Mouse (Mus musculus) urinary bladder, adult 18-20 months (tissue): ENCODE results near the gene Tspan1.

Experiments used
- DNase-seq, 2 experiments: peaks; one replicate each; pipeline ENCODE4 v3.0.0; 2022; ENCODE audit warnings: low spot score in 2 of 2, mixed read lengths in 2 of 2

The Tspan1 gene

DNA sequence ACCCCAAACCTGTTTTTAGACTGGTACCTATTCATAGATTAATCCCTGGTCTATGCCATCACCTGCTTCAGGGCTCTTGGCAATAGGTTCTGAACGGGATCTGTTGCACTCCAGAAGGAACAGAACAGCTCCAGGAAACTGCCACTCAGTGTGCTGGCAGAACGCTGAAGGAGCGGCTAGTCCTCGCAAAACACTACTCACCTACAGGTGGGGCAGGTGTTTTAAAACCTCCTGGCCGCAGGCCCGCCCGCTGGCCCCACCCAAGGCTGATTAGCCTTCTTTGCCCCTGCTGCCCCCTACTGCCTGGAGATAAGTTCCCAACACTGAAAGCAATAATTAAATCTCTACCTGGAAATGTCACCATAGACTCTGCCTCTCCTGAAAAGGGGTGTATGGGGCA lies at the start of gene Tspan1:
Tspan1 (minus strand) TSS at position 198 of the 400 bp plus-strand sequence.
- peak in 1 of 2 experiments; percentile 50 for DNase-seq

- DNase-seq, result no peak
Measured at GRCm38 (mm10) chr4:116217046-116217445, 49.6 kb upstream of the Tspan1 start.

DNA sequence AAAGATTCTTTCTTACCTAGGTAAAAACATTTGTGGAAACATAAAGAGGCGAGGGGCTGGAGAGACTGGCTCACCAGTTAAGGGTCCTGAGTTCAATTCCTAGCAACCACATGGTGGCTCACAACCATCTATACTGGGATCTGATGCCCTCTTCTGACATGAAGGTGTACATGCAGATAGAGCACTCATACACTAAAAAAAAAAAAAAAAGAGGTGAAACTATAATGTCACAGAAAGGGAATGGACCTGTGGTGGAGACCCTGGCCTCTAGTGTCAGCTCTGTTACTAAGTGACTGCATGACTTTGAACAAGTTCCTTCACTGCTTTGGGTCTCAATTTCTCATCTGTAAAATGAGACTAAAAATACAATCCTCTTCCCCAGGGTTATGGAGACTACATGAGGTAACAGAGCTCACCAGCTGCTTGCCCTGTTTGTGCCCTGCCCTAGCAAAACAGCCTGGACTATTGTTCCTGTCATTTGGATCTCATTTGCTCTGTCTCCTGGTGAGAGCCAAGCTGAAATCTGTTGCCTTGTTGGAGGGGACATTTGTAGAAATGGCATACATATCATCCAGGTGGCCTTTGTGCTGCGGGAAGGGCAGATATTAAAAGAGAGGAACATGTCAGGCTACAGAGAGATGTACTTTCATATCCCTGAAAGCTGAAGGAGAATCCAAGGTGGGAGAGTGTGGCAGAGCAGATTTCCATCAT lies 48.6 kb upstream of the Tspan1 start:
- DNase-seq, result no peak

- DNase-seq, result no peak
Measured at GRCm38 (mm10) chr4:116208891-116209290, 41.5 kb upstream of the Tspan1 start.

- DNase-seq, result no peak
Measured at GRCm38 (mm10) chr4:116206531-116206930, 39.1 kb upstream of the Tspan1 start.

DNA sequence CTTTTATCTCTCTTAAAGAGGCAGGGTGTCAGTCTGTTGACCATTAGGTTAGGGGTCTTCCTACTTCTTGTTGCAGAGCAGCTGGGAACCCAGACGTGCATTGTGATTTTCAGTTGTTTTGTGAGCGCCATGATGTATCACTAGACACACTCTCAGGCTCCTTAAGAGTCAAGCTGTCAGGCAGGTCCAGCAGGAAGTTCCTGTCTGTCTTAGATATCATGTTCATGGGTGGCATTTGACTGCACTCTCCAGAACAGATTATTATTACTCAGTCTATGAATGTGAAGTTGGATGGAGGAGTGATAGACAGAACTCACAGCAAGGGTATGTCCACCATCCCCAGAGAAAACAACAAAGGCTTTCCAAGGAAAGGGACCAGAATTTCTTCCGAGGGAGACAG lies 37.0 kb upstream of the Tspan1 start:
- DNase-seq, result peak in 1 of 2 experiments; percentile 5

- no peak for DNase-seq
Measured at GRCm38 (mm10) chr4:116198422-116198821, 31.0 kb upstream of the Tspan1 start.

DNA sequence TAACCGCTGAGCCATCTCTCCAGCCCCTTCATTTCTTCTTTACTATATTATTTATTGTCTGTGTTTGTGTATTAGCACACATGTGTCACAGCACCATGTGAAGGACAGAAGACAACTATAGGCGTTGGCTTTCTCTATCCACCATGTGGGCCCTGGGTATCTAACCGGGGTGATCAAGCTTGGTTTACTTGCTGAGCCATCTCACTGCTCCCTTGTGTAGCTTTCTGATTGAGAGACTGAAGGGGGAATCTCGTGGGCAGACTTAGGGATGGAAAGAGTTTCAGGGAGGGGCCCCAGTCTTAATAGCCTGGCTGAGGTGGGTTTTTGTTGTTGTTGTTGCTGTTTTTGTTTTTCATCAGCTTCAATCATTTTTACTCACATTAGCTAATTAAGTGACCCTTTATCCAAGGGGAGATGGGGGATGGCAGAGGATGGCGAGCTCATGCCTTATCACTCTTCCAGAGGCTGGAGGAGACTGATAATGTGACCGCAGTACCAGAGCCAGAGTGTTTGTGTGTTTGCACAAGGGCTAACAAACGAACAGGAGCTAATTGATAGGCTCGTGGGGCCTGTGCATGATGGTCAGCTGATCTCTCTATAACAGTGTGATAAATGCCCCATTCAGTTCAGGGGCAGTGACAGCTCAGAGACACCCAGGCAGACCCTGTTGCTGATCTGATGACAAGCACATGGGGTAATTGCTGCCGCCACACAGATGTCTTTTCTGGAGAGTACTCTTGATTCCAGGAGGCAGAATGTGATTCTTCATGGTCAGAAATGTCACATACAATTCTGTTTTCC lies 26.4 kb upstream of the Tspan1 start:
- DNase-seq, result no peak

DNA sequence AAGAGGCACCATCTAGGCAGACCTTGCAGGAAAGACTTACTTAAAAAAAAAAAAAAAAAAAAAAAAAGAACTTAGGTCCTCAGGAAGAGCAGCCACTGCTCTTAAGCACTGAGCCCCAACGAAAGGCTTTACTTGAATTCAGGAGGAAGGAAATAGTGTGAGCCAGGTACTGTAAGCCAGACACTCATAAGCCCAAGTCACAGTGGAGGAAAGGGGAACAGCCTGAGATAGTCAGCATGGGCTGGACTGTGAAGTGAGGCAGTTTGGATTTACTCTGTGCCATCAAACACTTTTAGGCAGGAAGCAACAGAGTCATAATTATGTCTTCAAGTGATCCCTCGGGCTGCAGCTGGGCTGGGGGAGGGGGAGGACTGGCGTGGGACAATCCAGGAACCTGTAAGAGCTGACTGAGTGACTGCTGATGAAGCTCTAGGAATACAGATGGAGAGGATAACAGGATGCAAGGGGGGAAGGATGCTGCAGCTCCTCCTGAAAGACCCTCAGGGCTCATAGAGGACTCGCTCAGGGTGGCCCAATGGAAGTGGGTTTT lies 25.0 kb upstream of the Tspan1 start:
- no peak for DNase-seq

DNA sequence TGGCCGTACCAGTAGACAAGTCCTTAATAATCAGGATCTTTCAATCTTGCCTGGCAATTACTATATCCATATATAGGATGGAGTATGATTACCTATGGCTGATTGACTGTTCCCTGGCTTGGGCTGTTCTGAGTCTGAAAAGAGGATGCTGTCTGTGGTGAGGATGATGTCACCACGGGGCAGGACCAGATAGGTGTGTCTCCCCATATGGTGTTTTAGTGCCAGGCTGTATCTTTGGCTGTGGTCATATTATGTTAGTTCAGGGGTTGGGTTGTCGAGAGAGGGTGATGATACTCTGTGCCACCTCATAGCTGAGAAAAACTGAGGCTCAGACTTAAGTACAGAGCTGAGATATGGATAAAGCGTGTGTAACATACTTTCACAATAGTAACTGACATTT lies 17.7 kb upstream of the Tspan1 start:
- no peak for DNase-seq

DNA sequence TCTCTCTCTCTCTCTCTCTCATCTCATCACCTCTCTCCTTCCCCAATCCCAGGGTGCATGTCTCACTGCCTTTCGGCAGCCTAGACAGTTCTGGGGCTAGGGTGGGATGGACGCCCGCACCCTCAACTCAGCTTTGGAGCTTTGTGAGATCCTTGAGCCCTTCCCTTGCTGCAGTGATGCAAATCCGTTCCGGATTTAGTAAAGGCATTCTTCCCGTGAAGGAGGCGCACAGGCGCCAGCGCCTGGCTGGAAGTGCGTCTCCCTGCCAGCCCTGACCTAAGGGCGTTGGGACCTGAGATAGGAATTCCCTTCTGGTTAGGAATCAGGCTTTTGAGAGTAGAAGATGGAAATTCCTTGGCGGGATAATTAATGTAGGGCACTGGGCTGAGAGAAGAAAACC lies 15.3 kb upstream of the Tspan1 start:
- DNase-seq, result no peak

- no peak for DNase-seq
Measured at GRCm38 (mm10) chr4:116182079-116182478, 14.7 kb upstream of the Tspan1 start.

DNA sequence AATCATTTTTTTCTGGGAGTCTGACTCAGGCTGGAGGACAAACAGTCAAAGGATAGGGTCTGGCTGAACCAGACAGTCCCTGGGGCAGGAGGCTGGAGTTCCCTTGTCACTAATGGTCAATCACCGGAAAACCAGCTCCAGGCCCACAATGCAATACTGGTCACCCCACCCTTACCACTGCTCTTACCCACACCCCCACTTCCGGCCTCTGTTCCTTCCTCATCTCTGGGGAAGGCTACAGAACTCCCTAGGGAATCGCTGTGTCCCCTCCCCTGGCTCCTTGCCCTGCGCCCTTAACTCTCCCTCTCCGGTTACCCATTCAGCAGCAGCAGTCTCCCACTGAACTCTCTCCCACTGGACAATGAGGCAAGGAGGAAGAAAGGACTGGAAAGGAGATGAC lies 9.7 kb upstream of the Tspan1 start:
- no peak for DNase-seq

GRCm38 (mm10) chr4:116176543-116176988 lies 9.2 kb upstream of the Tspan1 start:
- peak; percentile 61 to 79 for DNase-seq

GRCm38 (mm10) chr4:116175711-116176542 lies 8.5 kb upstream of the Tspan1 start:
- no peak for DNase-seq

DNA sequence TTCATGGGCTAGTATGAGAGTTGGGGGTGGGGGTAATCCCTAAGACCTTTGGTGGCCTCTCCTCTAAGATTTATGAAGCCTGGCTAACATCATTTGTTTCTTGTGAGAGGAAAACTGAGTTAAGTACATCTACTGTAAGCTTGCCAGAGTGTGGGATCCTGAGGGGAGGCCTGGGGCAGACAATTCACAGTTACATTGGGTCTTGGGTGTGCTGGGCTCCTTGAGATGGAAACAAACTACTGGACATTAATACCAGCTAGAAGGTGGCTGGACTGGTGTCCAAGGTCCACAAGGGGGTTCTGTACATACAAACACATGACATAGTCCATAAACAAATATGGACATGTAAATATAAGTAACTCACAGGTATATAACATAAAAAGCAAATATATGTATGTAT lies 7.7 kb upstream of the Tspan1 start:
- DNase-seq, result no peak

GRCm38 (mm10) chr4:116174466-116175116 lies 7.2 kb upstream of the Tspan1 start:
- DNase-seq, result no peak

DNA sequence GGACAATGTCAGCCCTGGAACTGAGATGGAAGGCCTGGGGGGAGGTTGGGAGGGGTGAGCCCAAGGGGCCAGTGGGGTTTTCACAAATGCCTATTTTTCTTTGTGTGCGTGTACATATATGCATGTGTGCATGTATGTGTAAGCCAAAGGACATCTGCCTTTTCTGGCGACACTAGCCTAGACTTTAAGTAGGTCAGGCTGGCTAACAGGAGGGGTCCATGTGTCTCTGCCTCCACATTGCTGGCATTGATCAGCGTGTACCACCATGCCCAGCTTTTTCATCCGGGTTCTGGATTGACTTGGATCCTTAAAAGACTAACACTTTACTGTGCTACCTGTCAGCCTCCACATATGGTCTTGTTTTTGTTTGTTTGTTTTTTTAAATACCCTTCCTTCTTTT lies 6.4 kb upstream of the Tspan1 start:
- DNase-seq, result no peak

DNA sequence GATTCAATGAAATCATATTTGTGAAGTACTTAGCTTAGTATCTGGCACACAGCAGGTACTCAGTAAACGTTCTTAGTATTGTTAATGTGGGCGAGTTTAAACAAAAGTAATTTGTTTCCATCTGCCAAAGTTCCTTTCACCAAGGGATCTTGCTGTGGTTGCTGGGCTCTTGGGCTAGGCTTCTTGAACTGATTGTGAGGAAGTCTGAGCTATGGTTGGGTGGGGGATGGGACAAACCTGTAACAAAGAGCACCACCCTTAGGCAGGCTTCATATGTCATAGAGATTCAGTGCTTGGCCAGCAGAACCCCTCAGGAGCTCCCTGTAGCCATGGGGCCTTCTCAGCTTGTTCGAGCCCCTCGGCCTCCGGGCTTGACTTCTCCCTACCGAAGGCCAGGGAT lies 5.7 kb upstream of the Tspan1 start, which contains the start of the genes 1700042G07Rik and Gm49337:
1700042G07Rik (plus strand) TSS at position 301 of the 400 bp plus-strand sequence.
Gm49337 (plus strand) TSS at position 313 of the 400 bp plus-strand sequence.
- DNase-seq, result no peak

- DNase-seq, result no peak
Measured at GRCm38 (mm10) chr4:116169353-116169672, 1.9 kb upstream of the Tspan1 start.
